18 mouse cellular contexts compared by ENCODE assay signal in genomic region chr16:91919056-91919455, GRCm38 (mm10).
DNase-seq lines count a peak whose midpoint lies in the region; ATAC-seq and TF ChIP-seq lines count a peak whose summit lies in the region.
"Had no signal": no experiment of that assay in that cellular context is flagged by ENCODE, and none has a peak within 500 bp of the region (broad histone marks: within the 10 kb centered on the region; RNA-seq: fewer than 3 reads in every experiment).

No protein-coding gene starts in this region.

- 49% methylated on average over 6 of the region's 6 CpGs for WGBS in forebrain, embryonic 13.5 days
- WGBS in forebrain, embryonic 11.5 days = 51% methylated on average over 6 of the region's 6 CpGs
- WGBS in embryonic facial prominence, embryonic 10.5 days = 54% methylated on average over 6 of the region's 6 CpGs
- 68% methylated on average over 6 of the region's 6 CpGs for WGBS in heart, adult 2 months

- H3K79me2 ChIP-seq in MEL (ENCODE audit: control insufficient read depth, insufficient read depth, low read length, poor library complexity) = peaks cover 3% of the 10 kb centered on the region; the same call in 1 of the 2 replicates
- no peaks in the 10 kb centered on the region for H3K79me2 ChIP-seq in heart, adult 2 months (replicated peaks; ENCODE audit: control insufficient read depth, insufficient read depth, low read length)

- H3K27me3 ChIP-seq in forebrain, embryonic 13.5 days = no peaks in the 10 kb centered on the region
- H3K27me3 ChIP-seq in forebrain, embryonic 11.5 days (ENCODE audit: control insufficient read depth, insufficient read depth, low read length) = no peaks in the 10 kb centered on the region
- H3K27me3 ChIP-seq in MEL (ENCODE audit: control insufficient read depth in 1 of 2, insufficient read depth in 2 of 2, low read length in 2 of 2) = no peaks in the 10 kb centered on the region
- no peaks in the 10 kb centered on the region for H3K27me3 ChIP-seq in embryonic facial prominence, embryonic 10.5 days (replicated peaks; ENCODE audit: low read depth, poor library complexity, severe bottlenecking)
- no peaks in the 10 kb centered on the region for H3K27me3 ChIP-seq in heart, adult 2 months (ENCODE audit: control insufficient read depth, insufficient read depth, low read length)
- H3K27me3 ChIP-seq: heart, embryonic 15.5 days had no signal

- TF ChIP-seq EP300 in MEL (IDR thresholded peaks at IDR 0.05; ENCODE audit: low read depth in 1 of 2, low read length in 2 of 2) = no peak
- no peak for TF ChIP-seq EP300 in heart, adult 2 months (IDR thresholded peaks at IDR 0.05; ENCODE audit: insufficient read depth, low read depth, low read length)

- intact Hi-C loops in heart, adult 2 months (cut with DNase I) = no loop called here

- no peak overlapping the region for H3K4me3 ChIP-seq in forebrain, embryonic 13.5 days
- no peak overlapping the region for H3K4me3 ChIP-seq in forebrain, embryonic 11.5 days (ENCODE audit: low read depth, low read length)
- no peak overlapping the region for H3K4me3 ChIP-seq in MEL (ENCODE audit: control insufficient read depth in 1 of 2, insufficient read depth in 1 of 2, low read depth in 2 of 2, low read length in 2 of 2)
- no peak overlapping the region for H3K4me3 ChIP-seq in embryonic facial prominence, embryonic 10.5 days
- H3K4me3 ChIP-seq in heart, adult 2 months = no peak overlapping the region
- H3K4me3 ChIP-seq: heart, embryonic 15.5 days had no signal

- no peak for TF ChIP-seq POLR2A in MEL (IDR thresholded peaks at IDR 0.05; ENCODE audit: control insufficient read depth in 1 of 2, insufficient read depth in 1 of 2, low read depth in 1 of 2, low read length in 2 of 2, poor library complexity in 1 of 2)
- no peak for TF ChIP-seq POLR2A in heart, adult 2 months (IDR thresholded peaks at IDR 0.05; ENCODE audit: insufficient read depth, low read depth, low read length)

- peak overlapping the region; percentile 55; the same call in 1 of the 2 replicates for H3K27ac ChIP-seq in forebrain, embryonic 13.5 days
- no peak overlapping the region for H3K27ac ChIP-seq in forebrain, embryonic 11.5 days (ENCODE audit: low read depth, low read length)
- no peak overlapping the region for H3K27ac ChIP-seq in MEL (ENCODE audit: control insufficient read depth, low read depth, low read length)
- H3K27ac ChIP-seq in embryonic facial prominence, embryonic 10.5 days (replicated peaks) = peak overlapping the region; percentile 35; the same call in 1 of the 2 replicates
- no peak overlapping the region for H3K27ac ChIP-seq in heart, adult 2 months
- H3K27ac ChIP-seq: heart, embryonic 15.5 days; macrophage had no signal

- H3K36me3 ChIP-seq in forebrain, embryonic 13.5 days (ENCODE audit: poor library complexity, severe bottlenecking) = peaks cover 13% of the 10 kb centered on the region
- no peaks in the 10 kb centered on the region; the same call in 1 of the 2 replicates for H3K36me3 ChIP-seq in forebrain, embryonic 11.5 days (ENCODE audit: control insufficient read depth, insufficient read depth, low read length)
- no peaks in the 10 kb centered on the region; a peak in 2 of 4 replicates for H3K36me3 ChIP-seq in MEL (ENCODE audit: control insufficient read depth in 1 of 2, insufficient read depth in 2 of 2, low read length in 2 of 2)
- H3K36me3 ChIP-seq in embryonic facial prominence, embryonic 10.5 days (replicated peaks) = peaks cover 13% of the 10 kb centered on the region
- H3K36me3 ChIP-seq in heart, adult 2 months (ENCODE audit: control insufficient read depth, insufficient read depth, low read length) = no peaks in the 10 kb centered on the region

- no peak for TF ChIP-seq RAD21 in MEL (IDR thresholded peaks at IDR 0.05; ENCODE audit: low read depth, low read length)

- H3K4me1 ChIP-seq in forebrain, embryonic 13.5 days = peaks cover 21% of the 10 kb centered on the region
- H3K4me1 ChIP-seq in forebrain, embryonic 11.5 days (replicated peaks; ENCODE audit: control insufficient read depth, insufficient read depth, low read length) = peaks cover 2% of the 10 kb centered on the region; the same call in 1 of the 2 replicates
- peaks cover 0 to 15% of the 10 kb centered on the region in 2 experiments; a peak in 2 of 4 replicates for H3K4me1 ChIP-seq in MEL (ENCODE audit: control insufficient read depth in 1 of 2, insufficient read depth in 2 of 2, low read length in 2 of 2)
- peaks cover 22% of the 10 kb centered on the region for H3K4me1 ChIP-seq in embryonic facial prominence, embryonic 10.5 days
- H3K4me1 ChIP-seq in heart, adult 2 months (ENCODE audit: control insufficient read depth, insufficient read depth, low read length) = no peaks in the 10 kb centered on the region

- ATAC-seq in forebrain, embryonic 13.5 days = no peak
- ATAC-seq in forebrain, embryonic 11.5 days (replicated peaks; ENCODE audit: low FRiP score) = no peak
- ATAC-seq: activated CD4-positive, CD25-positive, alpha-beta regulatory T cell, adult 4 months; intestine, postnatal 0 days had no signal

- peak overlapping the region; percentile 6; the same call in 1 of the 2 replicates for H3K9ac ChIP-seq in forebrain, embryonic 13.5 days
- no peak overlapping the region for H3K9ac ChIP-seq in forebrain, embryonic 11.5 days (ENCODE audit: low read length)
- H3K9ac ChIP-seq in MEL (ENCODE audit: control insufficient read depth, low read depth, low read length, poor library complexity, severe bottlenecking) = no peak overlapping the region
- no peak overlapping the region for H3K9ac ChIP-seq in heart, adult 2 months (ENCODE audit: low read depth, low read length)
- H3K9ac ChIP-seq: heart, embryonic 15.5 days had no signal

- TF ChIP-seq CTCF in MEL (IDR thresholded peaks at IDR 0.05 in 2 of 3, conservative IDR thresholded peaks at IDR 0.05 in 1 of 3; ENCODE audit: control insufficient read depth in 1 of 3, insufficient read depth in 1 of 3, low read depth in 2 of 3, low read length in 3 of 3, poor library complexity in 1 of 3, severe bottlenecking in 1 of 3) = no peak
- TF ChIP-seq CTCF in heart, adult 2 months (IDR thresholded peaks at IDR 0.05) = no peak

- no peaks in the 10 kb centered on the region for H3K9me3 ChIP-seq in forebrain, embryonic 13.5 days (replicated peaks)
- no peaks in the 10 kb centered on the region for H3K9me3 ChIP-seq in forebrain, embryonic 11.5 days (ENCODE audit: control insufficient read depth, low read length)
- no peaks in the 10 kb centered on the region for H3K9me3 ChIP-seq in MEL (replicated peaks; ENCODE audit: insufficient read depth, low read length)
- H3K9me3 ChIP-seq in embryonic facial prominence, embryonic 10.5 days = no peaks in the 10 kb centered on the region
- H3K9me3 ChIP-seq: heart, embryonic 15.5 days had no signal

- no peak for DNase-seq in forebrain, embryonic 11.5 days (ENCODE audit: low spot score)
- DNase-seq in ovary, adult 18-20 months (ENCODE audit: low spot score) = peak; percentile 45
- no peak for DNase-seq in ovary, postnatal 10 days (ENCODE audit: low spot score)
- DNase-seq in MEL (ENCODE audit: low read depth, low spot score) = peak; percentile 29
- no peak for DNase-seq in embryonic facial prominence, embryonic 10.5 days (ENCODE audit: low spot score)
- DNase-seq in lung, postnatal 14 days = no peak
- DNase-seq in heart, adult 2 months = no peak
- DNase-seq: cerebellum, adult 18-20 months; heart, postnatal 36 days; kidney, postnatal 25 days; right cerebral cortex, postnatal 25 days; spleen, adult 18-20 months; thymus, postnatal 14 days had no signal

- no peak overlapping the region for H3K4me2 ChIP-seq in forebrain, embryonic 13.5 days
- no peak overlapping the region for H3K4me2 ChIP-seq in forebrain, embryonic 11.5 days (ENCODE audit: low read depth, low read length, severe bottlenecking)
- H3K4me2 ChIP-seq: heart, embryonic 15.5 days had no signal

TF ChIP-seq in MEL, 35 proteins besides CTCF, POLR2A, EP300 and RAD21:
- TF ChIP-seq RCOR1 (IDR thresholded peaks at IDR 0.05; ENCODE audit: low read depth, low read length) (no peak), MAZ (IDR thresholded peaks at IDR 0.05; ENCODE audit: low read depth, low read length) (no peak), ETS1 (IDR thresholded peaks at IDR 0.05; ENCODE audit: low read depth, low read length) (no peak), SMC3 (IDR thresholded peaks at IDR 0.05; ENCODE audit: low read depth, low read length) (no peak), JUND (IDR thresholded peaks at IDR 0.05; ENCODE audit: low read depth, low read length) (no peak), GATA1 (IDR thresholded peaks at IDR 0.05; ENCODE audit: low read depth, low read length) (no peak), ZMIZ1 (IDR thresholded peaks at IDR 0.05; ENCODE audit: low read depth, low read length) (no peak), ZNF384 (IDR thresholded peaks at IDR 0.05; ENCODE audit: low read depth, low read length) (no peak), CHD1 (IDR thresholded peaks at IDR 0.05; ENCODE audit: low read depth, low read length) (no peak), ELF1 (IDR thresholded peaks at IDR 0.05; ENCODE audit: low read depth, low read length) (no peak), KAT2A (conservative IDR thresholded peaks at IDR 0.05; ENCODE audit: low read depth, low read length) (no peak), UBTF (IDR thresholded peaks at IDR 0.05; ENCODE audit: borderline replicate concordance, insufficient read depth, low read depth, low read length) (no peak), TAL1 (IDR thresholded peaks at IDR 0.05; ENCODE audit: low read length) (no peak), ZKSCAN1 (IDR thresholded peaks at IDR 0.05; ENCODE audit: low read depth, low read length) (no peak), MEF2A (IDR thresholded peaks at IDR 0.05; ENCODE audit: extremely low read depth, insufficient replicate concordance, low read depth, low read length, poor library complexity, severe bottlenecking) (no peak), NELFE (IDR thresholded peaks at IDR 0.05; ENCODE audit: low read depth, low read length) (no peak), POLR2AphosphoS5 (IDR thresholded peaks at IDR 0.05; ENCODE audit: borderline replicate concordance, low read depth, low read length) (no peak)

Comparison
In these comparisons a context has a peak if more than half of its experiments do, and no peak if none do; other contexts are left out.
1. H3K27ac ChIP-seq: peak in forebrain, embryonic 13.5 days (single experiment) and embryonic facial prominence, embryonic 10.5 days (single experiment); none in forebrain, embryonic 11.5 days (single experiment), MEL (single experiment) and heart, adult 2 months (single experiment).
2. DNase-seq: peak in ovary, adult 18-20 months (single experiment) and MEL (single experiment); none in forebrain, embryonic 11.5 days (single experiment), ovary, postnatal 10 days (single experiment), embryonic facial prominence, embryonic 10.5 days (single experiment), lung, postnatal 14 days (single experiment) and heart, adult 2 months (0 of 2).